Mouse (Mus musculus): ENCODE measurements around the gene Ttll8. TPM values are rescaled to one million over a fixed set of nuclear protein-coding genes. Genes with fewer than 3 reads are reported as not detected.

The Ttll8 gene
- polyA plus RNA-seq, 1 experiment from 2014 or later: not detected

DNA sequence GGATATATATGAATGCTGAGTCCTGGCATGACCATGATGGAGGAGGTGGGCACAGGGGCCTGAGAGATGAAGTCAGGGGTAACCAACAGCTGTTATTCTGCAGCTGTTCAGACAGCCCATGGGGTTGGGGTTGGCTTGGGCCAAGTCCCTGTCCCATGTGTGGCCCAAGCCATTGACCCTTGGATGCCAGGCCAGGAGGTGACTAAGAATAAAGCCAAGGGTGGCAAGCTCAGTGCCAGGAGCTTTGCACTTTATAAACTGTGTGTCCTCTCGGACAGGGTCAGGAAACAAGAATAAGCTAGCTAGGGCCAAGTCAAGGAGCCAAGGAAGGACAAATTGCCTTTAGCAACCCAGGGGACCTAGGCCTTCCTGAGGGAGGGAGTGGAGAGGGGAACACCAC lies 62.0 kb downstream of the Ttll8 start:
- H3K9ac ChIP-seq (replicated peaks): no peak overlapping the region
- WGBS: 88% methylated on average over 1 of the region's 1 CpGs
- ATAC-seq (replicated peaks): no peak

DNA sequence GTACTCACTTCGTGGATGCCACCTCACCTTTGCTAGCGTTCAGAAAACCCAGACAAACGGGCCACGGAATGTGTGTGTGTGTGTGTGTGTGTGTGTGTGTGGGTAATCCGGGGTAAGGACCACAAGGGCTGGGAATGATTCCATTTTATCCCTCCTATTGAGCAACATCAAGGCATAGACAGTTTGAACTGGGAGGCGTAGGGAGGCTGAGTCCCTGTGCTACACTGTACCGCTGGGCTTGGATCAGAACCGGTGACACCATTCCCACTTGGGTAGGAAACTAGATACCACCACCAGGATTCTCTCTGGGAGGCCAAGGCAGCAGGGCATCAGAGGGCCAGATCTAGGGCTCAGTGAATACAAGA lies 62.6 kb downstream of the Ttll8 start:
- H3K27me3 ChIP-seq: peaks cover 3% of the 10 kb centered on the region; the same call in 1 of the 2 replicates
- no peaks in the 10 kb centered on the region for H3K36me3 ChIP-seq
- H3K4me3 ChIP-seq: 0 out of 2 replicates have a peak overlapping the region, but pooled peaks have one; percentile 52
- ATAC-seq (replicated peaks): peak; percentile 37; the same call in 1 of the 2 replicates
- peaks cover 12% of the 10 kb centered on the region for H3K4me1 ChIP-seq
- no peaks in the 10 kb centered on the region for H3K9me3 ChIP-seq
- no peak overlapping the region for H3K27ac ChIP-seq (replicated peaks)
- no peak overlapping the region for H3K9ac ChIP-seq (replicated peaks)
- WGBS: 65% methylated on average over 8 of the region's 8 CpGs
- peak overlapping the region; percentile 96 for H3K4me2 ChIP-seq (replicated peaks)

More for the DNA sequence above, 62.0 kb downstream of the Ttll8 start:
- peaks cover 12% of the 10 kb centered on the region for H3K4me1 ChIP-seq
- H3K27me3 ChIP-seq: peaks cover 3% of the 10 kb centered on the region; the same call in 1 of the 2 replicates
- no peaks in the 10 kb centered on the region for H3K36me3 ChIP-seq
- no peak overlapping the region for H3K27ac ChIP-seq (replicated peaks)
- H3K4me3 ChIP-seq: no peak overlapping the region
- H3K9me3 ChIP-seq: no peaks in the 10 kb centered on the region
- H3K4me2 ChIP-seq (replicated peaks): no peak overlapping the region

DNA sequence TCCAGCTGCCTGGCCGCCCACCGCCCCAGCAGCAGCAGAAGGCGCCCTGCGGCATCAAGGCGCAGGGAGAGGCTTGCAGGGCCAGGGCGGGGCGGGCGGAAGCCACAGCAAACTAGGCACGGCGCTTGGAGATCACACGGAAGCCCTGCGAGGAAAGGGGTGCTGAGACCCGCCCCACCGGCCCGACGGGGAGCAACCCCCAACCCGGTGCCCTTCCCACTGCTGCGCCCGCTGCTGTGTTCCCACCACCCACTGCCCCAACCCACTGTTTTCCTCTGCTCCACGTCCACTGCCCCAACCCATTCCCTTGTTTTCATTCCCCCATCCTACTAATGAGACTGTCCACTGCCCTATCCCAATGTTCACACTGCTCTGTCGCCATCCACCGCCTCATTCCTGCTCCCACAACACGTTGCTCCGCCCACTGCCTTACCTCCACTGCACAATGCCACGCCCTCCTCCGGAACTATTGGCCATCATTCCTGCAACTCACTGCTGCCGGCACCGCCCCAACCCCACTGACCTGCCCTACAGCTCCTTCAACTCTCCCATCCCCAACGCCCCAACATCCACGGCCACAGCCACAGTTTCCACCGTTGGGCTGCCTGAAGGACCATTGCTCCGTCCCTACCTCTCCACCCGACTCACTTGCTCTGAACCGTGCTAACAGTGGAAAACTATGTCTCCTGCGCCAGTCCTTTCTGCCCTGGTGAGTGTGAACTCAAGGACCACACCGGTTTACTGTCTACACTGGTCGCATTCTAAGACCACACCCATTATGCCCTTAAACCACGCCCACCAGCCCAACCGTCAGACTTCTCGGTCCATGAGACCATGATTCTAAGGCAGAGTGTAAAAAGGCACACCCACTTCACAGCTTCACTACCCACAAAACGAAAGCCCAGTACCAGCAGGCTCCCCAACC lies 63.2 kb downstream of the Ttll8 start:
- Histone ChIP-seq H3K36me3 (no peaks in the 10 kb centered on the region), H3K4me1 (peaks cover 12% of the 10 kb centered on the region), H3K27me3 (peaks cover 3% of the 10 kb centered on the region; the same call in 1 of the 2 replicates), H3K27ac (replicated peaks) (no peak overlapping the region), H3K4me2 (replicated peaks) (peak overlapping the region; percentile 96), H3K9ac (replicated peaks) (peak overlapping the region; percentile 58), H3K4me3 (peak overlapping the region; percentile 52), H3K9me3 (no peaks in the 10 kb centered on the region)
- peak; percentile 91 for ATAC-seq (replicated peaks)
- WGBS: 2% methylated on average over 41 of the region's 41 CpGs

DNA sequence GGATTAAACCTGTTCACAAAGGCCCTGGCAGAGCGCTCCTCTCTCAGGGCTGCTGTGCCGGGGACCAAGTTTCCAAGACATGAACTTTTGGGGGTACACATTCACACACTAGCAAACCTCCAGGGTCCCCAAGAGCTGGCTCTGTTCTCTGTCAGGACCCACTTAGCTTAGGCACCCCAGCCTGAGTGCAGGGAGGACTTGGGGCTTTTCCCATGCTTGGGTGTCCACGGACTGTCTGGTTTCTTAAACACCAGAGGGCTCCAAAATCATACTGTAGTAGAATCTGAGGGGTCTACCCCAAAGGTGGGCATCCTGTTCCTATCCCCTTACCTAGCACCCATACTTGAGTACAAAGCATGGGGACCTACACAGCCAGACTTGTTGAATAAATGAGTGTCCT lies 64.2 kb downstream of the Ttll8 start:
- Histone ChIP-seq H3K9me3 (no peaks in the 10 kb centered on the region), H3K27ac (replicated peaks) (no peak overlapping the region), H3K4me3 (peak overlapping the region; percentile 52; the same call in 1 of the 2 replicates), H3K9ac (replicated peaks) (peak overlapping the region; percentile 58; the same call in 1 of the 2 replicates), H3K27me3 (peaks cover 3% of the 10 kb centered on the region; the same call in 1 of the 2 replicates), H3K4me2 (replicated peaks) (peak overlapping the region; percentile 96), H3K36me3 (no peaks in the 10 kb centered on the region), H3K4me1 (peaks cover 12% of the 10 kb centered on the region)
- ATAC-seq (replicated peaks): no peak
- 68% methylated on average over 3 of the region's 3 CpGs for WGBS

DNA sequence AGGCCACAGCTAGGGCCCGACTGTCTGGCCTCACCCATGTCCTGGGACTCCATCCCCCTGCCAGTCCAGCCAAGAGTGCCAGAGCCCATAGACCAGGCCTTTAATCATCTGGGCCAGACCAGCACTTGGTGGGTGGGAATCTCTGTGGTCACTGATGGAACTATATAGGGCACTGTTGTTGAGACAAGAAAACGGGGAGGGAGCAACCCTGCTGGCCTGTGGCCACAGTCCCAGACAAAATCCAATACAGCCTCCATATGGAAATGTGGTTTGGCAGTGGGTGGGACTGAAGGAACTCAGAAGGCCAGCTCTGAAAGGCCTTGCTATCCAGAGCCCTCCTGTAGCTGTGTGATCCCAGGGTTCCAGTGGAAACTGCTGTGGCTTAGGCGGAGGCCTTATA lies 65.2 kb downstream of the Ttll8 start:
- ATAC-seq (replicated peaks): no peak
- 85% methylated on average over 3 of the region's 3 CpGs for WGBS

DNA sequence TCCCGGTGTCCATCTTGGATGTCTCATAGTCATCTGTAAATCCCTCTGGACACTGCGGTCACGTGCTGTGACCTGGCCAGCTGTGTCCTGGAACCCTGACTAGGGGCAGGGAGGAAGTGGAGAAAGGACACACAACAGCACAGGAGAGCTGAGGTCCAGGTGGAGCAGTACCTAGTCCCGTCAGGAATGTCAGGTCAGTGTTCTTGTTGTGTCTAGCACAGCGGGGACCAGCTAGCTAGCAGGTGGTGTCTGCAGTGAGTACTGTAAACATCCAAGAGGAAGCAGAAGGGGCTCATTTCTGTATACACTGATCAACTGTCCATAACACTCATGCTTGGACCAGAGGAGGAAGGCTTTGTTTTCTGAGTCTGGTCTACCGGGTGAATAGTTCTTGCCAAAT lies 68.8 kb downstream of the Ttll8 start:
- no peak for ATAC-seq (replicated peaks)
- Histone ChIP-seq H3K9ac (replicated peaks) (no peak overlapping the region), H3K4me1 (peaks cover 3% of the 10 kb centered on the region; the same call in 1 of the 2 replicates), H3K36me3 (no peaks in the 10 kb centered on the region), H3K27me3 (peaks cover 3% of the 10 kb centered on the region; the same call in 1 of the 2 replicates), H3K9me3 (no peaks in the 10 kb centered on the region), H3K27ac (replicated peaks) (no peak overlapping the region), H3K4me2 (replicated peaks) (no peak overlapping the region), H3K4me3 (no peak overlapping the region)
- 85% methylated on average over 6 of the region's 6 CpGs for WGBS

More for the DNA sequence above, 65.2 kb downstream of the Ttll8 start:
- Histone ChIP-seq H3K4me2 (replicated peaks) (no peak overlapping the region), H3K36me3 (no peaks in the 10 kb centered on the region), H3K9me3 (no peaks in the 10 kb centered on the region), H3K4me3 (no peak overlapping the region), H3K27me3 (peaks cover 3% of the 10 kb centered on the region; the same call in 1 of the 2 replicates), H3K27ac (replicated peaks) (no peak overlapping the region), H3K4me1 (peaks cover 12% of the 10 kb centered on the region), H3K9ac (replicated peaks) (no peak overlapping the region)

DNA sequence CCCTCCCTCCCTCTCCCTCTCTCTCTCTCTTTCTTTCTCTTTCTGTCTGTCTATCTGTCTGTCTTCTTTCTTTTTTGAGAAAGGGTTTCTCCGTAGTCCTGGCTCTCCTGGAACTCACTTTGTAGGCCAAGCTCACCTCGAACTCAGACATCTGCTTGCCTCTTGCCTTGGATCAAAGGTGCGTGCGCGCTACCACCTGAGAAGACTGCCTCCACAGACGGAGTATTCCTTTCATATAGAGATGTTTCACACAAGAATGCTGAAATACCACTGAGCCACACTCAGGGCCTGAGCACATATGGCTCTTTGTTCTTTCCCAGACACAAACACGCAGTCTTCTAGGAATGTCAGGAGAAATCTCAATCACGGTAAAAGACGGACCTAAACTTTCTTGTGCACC lies 70.9 kb downstream of the Ttll8 start:
- no peaks in the 10 kb centered on the region for H3K4me1 ChIP-seq
- no peak overlapping the region for H3K27ac ChIP-seq (replicated peaks)
- no peak for ATAC-seq (replicated peaks)
- no peak overlapping the region for H3K9ac ChIP-seq (replicated peaks)
- no peaks in the 10 kb centered on the region for H3K27me3 ChIP-seq
- no peaks in the 10 kb centered on the region for H3K36me3 ChIP-seq
- no peaks in the 10 kb centered on the region for H3K9me3 ChIP-seq
- WGBS: 92% methylated on average over 9 of the region's 9 CpGs
- H3K4me2 ChIP-seq (replicated peaks): no peak overlapping the region
- H3K4me3 ChIP-seq: no peak overlapping the region

DNA sequence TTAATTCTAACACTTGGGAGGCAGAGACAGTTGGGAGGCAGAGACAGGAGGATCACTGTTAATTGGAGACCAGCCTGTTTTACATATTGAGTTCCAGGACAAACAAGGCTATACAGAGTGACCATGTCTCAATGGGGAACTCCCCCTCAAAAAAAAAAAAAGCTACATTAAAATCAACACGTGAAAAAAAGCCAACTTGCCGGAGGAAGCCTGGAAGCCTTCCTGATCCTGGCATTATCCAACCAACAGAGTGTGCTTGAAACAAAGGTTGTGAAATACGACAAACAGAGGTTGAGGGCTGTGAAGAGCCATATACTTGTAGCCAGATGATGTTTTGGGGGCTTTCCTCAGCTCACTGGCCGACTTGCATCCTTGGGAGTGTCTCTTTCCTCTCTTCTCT lies 71.4 kb downstream of the Ttll8 start:
- Histone ChIP-seq H3K36me3 (no peaks in the 10 kb centered on the region), H3K4me2 (replicated peaks) (no peak overlapping the region), H3K4me3 (no peak overlapping the region), H3K4me1 (no peaks in the 10 kb centered on the region), H3K9ac (replicated peaks) (no peak overlapping the region), H3K27me3 (no peaks in the 10 kb centered on the region), H3K9me3 (no peaks in the 10 kb centered on the region), H3K27ac (replicated peaks) (no peak overlapping the region)
- 67% methylated on average over 4 of the region's 4 CpGs for WGBS
- ATAC-seq (replicated peaks): no peak

DNA sequence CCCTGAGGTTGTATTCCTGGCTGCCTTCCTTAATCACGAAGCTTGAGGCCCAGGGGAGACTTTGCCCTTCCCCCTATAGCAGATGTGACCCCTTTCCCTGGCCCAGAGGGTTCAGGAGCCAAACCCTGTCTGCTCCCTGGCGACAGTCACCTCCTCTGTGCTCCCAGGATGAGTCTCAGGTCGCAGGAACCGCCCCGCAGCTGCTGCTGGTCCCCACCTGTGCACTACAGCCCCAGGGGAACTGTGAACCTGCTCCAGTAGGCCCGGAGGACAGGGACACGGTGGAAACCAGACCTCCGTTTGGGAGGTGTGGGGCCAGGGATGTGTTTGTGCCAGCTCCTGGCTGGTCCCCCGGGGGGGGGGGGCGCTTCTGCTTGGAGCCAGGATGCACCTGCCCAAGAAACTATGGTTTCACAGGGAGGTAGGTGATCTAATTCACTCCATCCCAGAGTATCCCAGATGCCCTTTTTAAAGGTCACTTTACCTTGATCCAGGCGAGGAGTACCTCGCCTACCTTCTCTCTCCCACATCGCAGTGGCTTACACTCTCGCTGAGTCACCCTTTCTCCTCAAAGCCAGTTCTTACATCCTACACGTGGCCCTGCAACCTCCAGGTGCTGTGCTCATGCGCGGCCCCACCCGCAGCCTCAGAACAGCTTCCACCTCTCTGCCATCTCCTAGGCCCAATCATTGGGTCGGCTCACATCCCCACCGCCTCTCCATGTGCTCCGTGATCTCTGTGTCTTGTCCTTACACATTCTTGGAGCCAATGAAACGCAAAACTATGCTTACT lies 72.8 kb downstream of the Ttll8 start:
- Histone ChIP-seq H3K9ac (replicated peaks) (no peak overlapping the region), H3K36me3 (no peaks in the 10 kb centered on the region), H3K4me3 (no peak overlapping the region), H3K27ac (replicated peaks) (no peak overlapping the region), H3K27me3 (no peaks in the 10 kb centered on the region), H3K4me1 (peaks cover 1% of the 10 kb centered on the region; the same call in 1 of the 2 replicates), H3K9me3 (no peaks in the 10 kb centered on the region), H3K4me2 (replicated peaks) (no peak overlapping the region)
- whole genome bisulfite sequencing: 70% methylated on average over 22 of the region's 22 CpGs
- ATAC-seq (replicated peaks): no peak

DNA sequence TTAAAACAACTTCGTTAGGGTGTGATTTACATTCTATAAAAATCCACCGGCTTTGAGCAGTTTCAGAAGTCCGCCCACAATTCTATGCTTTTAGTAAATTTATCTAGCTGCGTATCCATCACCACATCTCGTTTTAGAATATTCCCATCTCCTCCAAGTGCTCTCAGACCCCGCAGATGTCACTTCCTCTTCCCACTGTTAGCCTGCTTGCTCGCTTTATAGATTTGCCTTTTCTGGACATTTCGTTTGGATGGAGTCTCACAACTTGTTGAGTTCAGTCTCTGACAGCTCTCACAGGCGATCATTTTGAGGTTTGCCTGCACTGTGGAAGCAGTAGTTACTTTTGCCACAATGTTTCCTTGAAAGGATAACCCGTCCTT lies 77.2 kb downstream of the Ttll8 start:
- Histone ChIP-seq H3K4me2 (replicated peaks) (no peak overlapping the region), H3K36me3 (no peaks in the 10 kb centered on the region), H3K27ac (replicated peaks) (no peak overlapping the region), H3K9me3 (no peaks in the 10 kb centered on the region), H3K27me3 (peaks cover 3% of the 10 kb centered on the region; the same call in 1 of the 2 replicates), H3K4me1 (peaks cover 7% of the 10 kb centered on the region; the same call in 1 of the 2 replicates), H3K9ac (replicated peaks) (no peak overlapping the region), H3K4me3 (no peak overlapping the region)
- WGBS: 82% methylated on average over 10 of the region's 10 CpGs
- no peak for ATAC-seq (replicated peaks)

DNA sequence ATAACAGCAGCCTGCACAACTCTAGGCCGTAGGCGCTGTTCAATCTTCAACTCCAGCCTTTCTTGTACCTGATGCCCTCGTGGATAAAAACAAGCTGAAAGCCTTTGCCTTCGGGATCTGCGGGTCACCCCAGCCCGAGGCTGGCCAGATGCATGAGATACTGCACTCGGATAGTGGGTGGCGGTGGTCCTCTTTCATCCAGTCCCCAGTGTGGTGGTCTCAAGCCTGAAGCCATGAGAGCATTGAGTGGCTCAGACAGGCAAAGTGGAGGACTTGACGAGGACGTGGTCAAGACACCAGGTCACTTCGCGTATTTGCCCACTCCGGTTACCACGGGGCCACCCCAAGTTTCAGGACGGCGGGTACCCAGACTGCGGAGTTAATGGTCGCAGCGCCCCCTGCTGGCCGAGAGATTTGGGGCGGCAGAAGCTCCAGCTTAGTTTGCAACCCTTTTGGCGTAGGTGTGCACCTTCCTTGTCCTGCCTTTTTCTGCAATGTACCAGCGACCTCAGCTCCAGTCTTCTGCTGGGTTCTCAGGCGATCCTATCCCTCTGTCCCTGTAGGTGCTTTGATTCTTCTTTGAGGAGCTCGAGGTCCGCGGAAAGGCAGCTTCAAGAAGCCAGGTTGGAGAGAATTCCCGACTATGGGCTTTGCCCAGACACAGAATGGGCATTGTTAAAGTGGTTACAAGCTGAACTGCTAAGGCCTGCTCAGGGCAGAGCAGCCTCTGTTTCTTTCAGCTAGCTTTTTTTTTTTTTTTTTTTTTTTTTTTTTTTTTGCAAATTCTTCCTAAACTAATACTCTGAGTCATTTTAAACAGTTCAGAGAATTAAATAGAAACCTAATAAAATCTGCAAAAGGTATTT lies 77.8 kb downstream of the Ttll8 start:
- Histone ChIP-seq H3K36me3 (no peaks in the 10 kb centered on the region), H3K27me3 (peaks cover 3% of the 10 kb centered on the region; the same call in 1 of the 2 replicates), H3K4me3 (no peak overlapping the region), H3K4me2 (replicated peaks) (peak overlapping the region; percentile 22), H3K9ac (replicated peaks) (no peak overlapping the region), H3K9me3 (no peaks in the 10 kb centered on the region), H3K4me1 (peaks cover 7% of the 10 kb centered on the region; the same call in 1 of the 2 replicates), H3K27ac (replicated peaks) (no peak overlapping the region)
- ATAC-seq (replicated peaks): no peak; the same call in 1 of the 2 replicates
- WGBS: 9% methylated on average over 28 of the region's 28 CpGs

Data from forebrain, embryonic 15.5 days (tissue).